Mouse (Mus musculus) heart, embryonic 14.5 days (tissue): Measurements from ENCODE around the gene Cdc42bpa. TPM values are rescaled to one million over a fixed set of nuclear protein-coding genes. Genes with fewer than 3 reads are reported as not detected.
A peak's percentile ranks its signal among the peaks of the same experiment; 100 is the strongest.

ENCODE experiments used
- ATAC-seq: fragments of 200-750 bp; cut with Nextera tagmentation; 2 replicates; pipeline ENCODE4 v1.8.0; 2017; ENCODE audit warnings: low read depth, moderate TSS enrichment; ENCODE audit not compliant: insufficient number of reproducible peaks, insufficient read depth, low FRiP score
- H3K27ac ChIP-seq, 2 experiments: fragments of 200-500 bp in 1 of 2; fragments of 300-500 bp in 1 of 2; sonication (generic) in 1 of 2; replicated peaks in 1 of 2; 2 replicates each; pipeline ENCODE4 v1.5.1; 2012 to 2014; ENCODE audit warnings: low read depth in 2 of 2, low read length in 2 of 2, control low read depth in 1 of 2, mild to moderate bottlenecking in 1 of 2, mixed read lengths in 1 of 2; ENCODE audit not compliant: control insufficient read depth in 1 of 2, insufficient read depth in 1 of 2
- H3K27me3 ChIP-seq: fragments of 300-500 bp; sonication (generic); 2 replicates; pipeline ENCODE4 v1.6.1; 2014; ENCODE audit warnings: mild to moderate bottlenecking, low read length, control low read depth; ENCODE audit not compliant: control insufficient read depth, insufficient read depth
- H3K36me3 ChIP-seq: fragments of 300-500 bp; sonication (generic); 2 replicates; pipeline ENCODE4 v1.6.1; 2014; ENCODE audit warnings: mild to moderate bottlenecking, control low read depth, low read length, mixed read lengths; ENCODE audit not compliant: control insufficient read depth, insufficient read depth
- H3K4me1 ChIP-seq, 2 experiments: fragments of 200-500 bp in 1 of 2; fragments of 300-500 bp in 1 of 2; sonication (generic) in 1 of 2; 2 replicates each; pipeline ENCODE4 v1.6.1; 2012 to 2014; ENCODE audit warnings: low read length in 2 of 2, control low read depth in 1 of 2, mixed read lengths in 1 of 2; ENCODE audit not compliant: control insufficient read depth in 2 of 2, insufficient read depth in 2 of 2
- H3K4me2 ChIP-seq: fragments of 300-500 bp; sonication (generic); 2 replicates; pipeline ENCODE4 v1.6.1; 2014; ENCODE audit warnings: mild to moderate bottlenecking, low read length
- H3K4me3 ChIP-seq, 2 experiments: fragments of 200-500 bp in 1 of 2; fragments of 300-500 bp in 1 of 2; sonication (generic) in 1 of 2; 2 replicates each; pipeline ENCODE4 v1.5.1; 2012 to 2014; ENCODE audit warnings: low read length in 2 of 2, mild to moderate bottlenecking in 2 of 2, control low read depth in 1 of 2, low read depth in 1 of 2, moderate library complexity in 1 of 2; ENCODE audit not compliant: control insufficient read depth in 1 of 2, insufficient read depth in 1 of 2
- H3K9ac ChIP-seq: fragments of 300-500 bp; sonication (generic); 2 replicates; pipeline ENCODE4 v1.6.1; 2014; ENCODE audit warnings: mild to moderate bottlenecking, low read length
- H3K9me3 ChIP-seq: fragments of 300-500 bp; sonication (generic); 2 replicates; pipeline ENCODE4 v1.6.1; 2016; ENCODE audit warnings: low read length, control low read depth; ENCODE audit not compliant: control insufficient read depth
- WGBS: fragments of 180-500 bp; shearing (Covaris S2); extraction: QIAGEN DNeasy Blood & Tissue Kit; methylation state at CpG from one replicate; pipeline ENCODE4 v1.1.7; 2014; 5-methylcytosine and 5-hydroxymethylcytosine counted together
- polyA plus RNA-seq: library from polyadenylated mRNA; unstranded; fragments of >200 nt; fragmentation: Nextera tagmentation; extraction: Ambion mirVana; gene quantifications from 2 replicates; pipeline ENCODE4 v1.2.1, GENCODE M21; 2014

Cdc42bpa gene
- polyA plus RNA-seq, 1 experiment from 2014 or later, result 14.6 TPM

GRCm38 (mm10) chr1:180193391-180193935 lies 233.2 kb downstream of the Cdc42bpa start:
- WGBS, result 68% methylated on average over 8 of the region's 8 CpGs
- Histone ChIP-seq H3K9ac (0 out of 2 replicates have a peak overlapping the region, but pooled peaks have one; percentile 2), H3K27me3 (no peaks in the 10 kb centered on the region), H3K4me1 (peaks cover 13 to 44% of the 10 kb centered on the region in 2 experiments), H3K9me3 (no peaks in the 10 kb centered on the region), H3K4me2 (peak overlapping the region; percentile 81; the same call in 1 of the 2 replicates), H3K36me3 (no peaks in the 10 kb centered on the region), H3K4me3 (no peak overlapping the region), H3K27ac (peak overlapping the region in 1 of 2 experiments; percentile 83; a peak in 1 of 4 replicates)
- ATAC-seq, result no peak

GRCm38 (mm10) chr1:180194048-180194447 lies 233.8 kb downstream of the Cdc42bpa start:
- Histone ChIP-seq H3K27me3 (no peaks in the 10 kb centered on the region), H3K4me2 (peak overlapping the region; percentile 81), H3K4me1 (peaks cover 11 to 40% of the 10 kb centered on the region in 2 experiments), H3K9ac (peak overlapping the region; percentile 74), H3K9me3 (no peaks in the 10 kb centered on the region), H3K27ac (peak overlapping the region; percentile 83 to 86), H3K36me3 (no peaks in the 10 kb centered on the region), H3K4me3 (peak overlapping the region in 1 of 2 experiments; percentile 82; a peak in 1 of 4 replicates)
- 79% methylated on average over 9 of the region's 9 CpGs for WGBS
- ATAC-seq, result no peak

DNA sequence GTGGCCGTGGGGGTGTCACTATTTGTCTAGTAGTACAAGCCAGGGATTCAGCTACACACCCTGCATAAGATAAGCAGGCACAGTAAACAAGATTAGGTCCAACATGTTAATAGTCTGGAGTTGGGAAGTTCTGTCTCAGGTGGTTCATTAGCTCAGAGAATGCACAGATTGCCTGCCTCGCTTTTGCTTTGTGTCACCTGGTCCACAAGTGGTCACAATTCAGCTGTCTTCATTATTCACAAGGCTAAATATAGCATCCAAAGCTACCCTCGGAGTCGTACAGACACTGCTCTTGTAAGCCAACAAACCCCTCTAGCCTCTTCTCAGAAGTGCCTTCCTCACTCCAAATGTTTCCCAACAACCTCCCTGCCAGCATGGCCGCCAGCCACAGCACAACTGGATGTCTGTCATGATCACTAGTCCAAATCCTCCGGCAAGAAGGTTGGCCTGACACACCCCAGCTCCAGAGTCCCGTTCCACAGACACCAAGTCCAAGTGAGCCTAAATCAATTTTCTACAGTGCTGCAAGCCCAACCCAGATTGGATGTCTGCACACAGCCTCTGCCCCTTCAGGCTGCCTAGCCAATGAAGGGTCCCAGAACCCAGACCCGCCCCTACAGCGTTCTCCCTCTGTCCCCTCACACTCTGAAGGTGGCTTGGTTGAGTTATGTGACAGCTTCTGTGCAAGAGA lies 234.7 kb downstream of the Cdc42bpa start:
- H3K4me2 ChIP-seq, result peak overlapping the region; percentile 81
- H3K9me3 ChIP-seq, result no peaks in the 10 kb centered on the region
- H3K36me3 ChIP-seq, result no peaks in the 10 kb centered on the region
- no peaks in the 10 kb centered on the region for H3K27me3 ChIP-seq
- WGBS, result 13% methylated on average over 9 of the region's 9 CpGs
- peak overlapping the region; percentile 76 to 82 for H3K4me3 ChIP-seq
- H3K27ac ChIP-seq, result peak overlapping the region; percentile 83 to 86
- H3K4me1 ChIP-seq, result peaks cover 11 to 36% of the 10 kb centered on the region in 2 experiments
- peak; percentile 32; the same call in 1 of the 2 replicates for ATAC-seq
- peak overlapping the region; percentile 74 for H3K9ac ChIP-seq

GRCm38 (mm10) chr1:180195703-180196381 lies 235.6 kb downstream of the Cdc42bpa start:
- peak; percentile 97 for ATAC-seq

GRCm38 (mm10) chr1:180196508-180196907 lies 236.2 kb downstream of the Cdc42bpa start:
- WGBS, result 91% methylated on average over 9 of the region's 9 CpGs
- no peaks in the 10 kb centered on the region for H3K27me3 ChIP-seq
- no peaks in the 10 kb centered on the region for H3K9me3 ChIP-seq
- no peak for ATAC-seq
- H3K9ac ChIP-seq, result no peak overlapping the region
- H3K27ac ChIP-seq, result no peak overlapping the region
- peak overlapping the region in 1 of 2 experiments; percentile 82; a peak in 2 of 4 replicates for H3K4me3 ChIP-seq
- H3K4me2 ChIP-seq, result peak overlapping the region; percentile 81
- H3K4me1 ChIP-seq, result peaks cover under 1 to 23% of the 10 kb centered on the region in 2 experiments
- H3K36me3 ChIP-seq, result no peaks in the 10 kb centered on the region

More at GRCm38 (mm10) chr1:180195703-180196381, 235.6 kb downstream of the Cdc42bpa start:
- Histone ChIP-seq H3K9me3 (no peaks in the 10 kb centered on the region), H3K9ac (peak overlapping the region; percentile 74), H3K4me2 (peak overlapping the region; percentile 81), H3K4me1 (peaks cover 5 to 28% of the 10 kb centered on the region in 2 experiments), H3K4me3 (peak overlapping the region; percentile 76 to 82), H3K27me3 (no peaks in the 10 kb centered on the region), H3K27ac (peak overlapping the region; percentile 4 to 83; a peak in 3 of 4 replicates), H3K36me3 (no peaks in the 10 kb centered on the region)
- 2% methylated on average over 55 of the region's 57 CpGs for WGBS

GRCm38 (mm10) chr1:180197956-180198355 lies 237.7 kb downstream of the Cdc42bpa start:
- Histone ChIP-seq H3K27ac (no peak overlapping the region), H3K9ac (no peak overlapping the region), H3K4me1 (peaks cover 0 to 18% of the 10 kb centered on the region in 2 experiments; a peak in 3 of 4 replicates), H3K36me3 (no peaks in the 10 kb centered on the region), H3K4me2 (no peak overlapping the region), H3K9me3 (no peaks in the 10 kb centered on the region), H3K4me3 (no peak overlapping the region), H3K27me3 (no peaks in the 10 kb centered on the region)
- WGBS, result 73% methylated on average over 3 of the region's 3 CpGs
- ATAC-seq, result no peak

- 54% methylated on average over 4 of the region's 4 CpGs for WGBS
- Histone ChIP-seq H3K27ac (no peak within 1 kb of the TSS), H3K4me2 (no peak within 1 kb of the TSS), H3K27me3 (no peaks in the 10 kb centered on the region), H3K9me3 (peaks cover under 1% of the 10 kb centered on the region; the same call in 1 of the 2 replicates), H3K4me3 (no peak within 1 kb of the TSS), H3K4me1 (peaks cover 0 to 8% of the 10 kb centered on the region in 2 experiments; a peak in 3 of 4 replicates), H3K36me3 (no peaks in the 10 kb centered on the region), H3K9ac (no peak within 1 kb of the TSS)
- ATAC-seq, result no peak
Observed at GRCm38 (mm10) chr1:180198959-180199714, 238.9 kb downstream of the Cdc42bpa start, which contains the start of gene Coq8a. Gene Coq8a (minus strand): TSS chr1:180199602.
